Mouse (Mus musculus): ENCODE measurements around the gene Slc29a2.

GRCm38 (mm10) chr19:5079279-5079678, 55.6 kb downstream of the Slc29a2 start:
- no peak for TF ChIP-seq POLR2A (IDR thresholded peaks at IDR 0.05; ENCODE audit: low read depth, low read length)
- TF ChIP-seq CTCF (IDR thresholded peaks at IDR 0.05; ENCODE audit: borderline replicate concordance, insufficient read depth, low read length) = no peak
